Mouse (Mus musculus) monocyte, adult 5-6 weeks (primary cell): Measurements from ENCODE around the gene Unc45a. TPM values are rescaled to one million over a fixed set of nuclear protein-coding genes. Genes with fewer than 3 reads are reported as not detected.
A peak's percentile ranks its signal among the peaks of the same experiment; 100 is the strongest.

Experiments
- ATAC-seq: fragments of 153-309, 156-312 bp; replicated peaks from 2 replicates; pipeline ENCODE4 v1.8.0; 2017; ENCODE audit warnings: mild to moderate bottlenecking; ENCODE audit not compliant: low TSS enrichment, insufficient number of reproducible peaks, severe bottlenecking, poor library complexity, low FRiP score
- total RNA-seq: library from RNA; stranded (forward); fragments of 200-1000, 200-491, 200-594 nt; gene quantifications from 3 replicates; pipeline ENCODE4 v1.2.3, GENCODE M21; 2017

Gene Unc45a
- 28.3 to 50.6 TPM (median 33.6 TPM) in 3 replicates for total RNA-seq

DNA sequence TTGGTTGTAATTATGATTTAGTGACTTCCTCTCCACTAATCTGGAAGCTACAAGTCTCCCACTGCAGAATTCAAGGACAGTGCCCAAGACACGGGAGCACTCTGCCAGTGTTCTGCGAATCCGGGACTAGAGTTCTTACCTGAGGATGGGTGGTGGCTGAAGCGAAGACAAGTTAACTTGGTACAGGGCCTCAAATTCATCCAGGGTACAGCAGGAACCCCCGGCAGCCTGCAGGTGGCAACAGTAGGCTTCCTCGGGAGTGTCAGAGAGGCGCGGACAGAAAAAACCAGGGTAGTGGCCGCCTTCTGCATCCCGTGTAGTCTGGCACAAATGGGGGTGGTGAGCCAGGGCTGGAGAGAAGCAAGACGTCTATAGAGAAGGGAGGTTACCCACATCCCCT is at the start of gene Unc45a:
Gene Unc45a, minus strand, starts transcription at position 213 of the 400 bp plus-strand sequence.
- peak; percentile 53 for ATAC-seq

DNA sequence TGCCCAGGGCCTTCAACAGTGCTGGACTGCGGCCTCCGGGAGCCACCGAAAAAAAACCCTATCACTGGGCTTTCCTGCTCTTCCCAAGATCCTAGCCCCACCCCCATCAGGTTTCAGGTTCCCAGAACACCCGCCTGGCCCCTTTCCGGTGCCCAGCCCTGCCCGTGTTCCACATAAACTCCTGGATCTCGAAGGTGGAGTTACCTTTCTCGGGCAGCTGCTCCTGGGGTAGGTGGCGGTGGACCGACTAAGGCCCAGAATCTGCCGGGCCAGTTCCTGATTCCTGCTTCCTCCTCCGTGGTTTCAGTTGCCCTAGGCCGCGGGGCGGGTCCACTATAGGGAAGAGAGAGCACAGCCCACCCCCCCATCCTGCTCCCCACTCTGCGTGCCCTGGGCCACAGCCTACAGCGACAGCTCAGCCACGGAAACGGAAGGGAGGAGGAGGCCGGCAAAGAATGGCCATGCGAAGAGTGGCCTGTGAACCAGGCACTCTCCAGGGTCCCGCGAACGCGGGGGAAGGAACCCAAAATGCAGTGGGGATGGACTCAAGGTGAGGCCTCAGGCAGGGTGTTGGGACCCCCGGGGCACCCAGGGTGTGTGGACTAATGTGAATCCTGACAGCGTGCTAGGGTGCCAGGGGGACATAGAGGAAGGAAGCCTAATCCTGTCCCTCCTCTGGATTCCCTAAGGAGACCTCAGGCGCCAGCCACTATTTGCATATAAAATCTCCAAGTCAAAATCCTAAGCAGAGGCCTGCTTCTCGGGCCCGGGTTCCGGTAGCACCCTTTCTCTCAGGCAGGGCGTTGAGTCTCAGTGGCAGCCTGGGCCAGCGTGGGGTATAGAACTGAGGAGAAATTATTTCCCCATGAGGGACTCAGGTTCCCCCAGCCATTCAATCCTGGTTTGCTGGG is 47.1 kb upstream of the Unc45a start, which contains the start of gene Fes:
Gene Fes, minus strand, starts transcription at position 314 of the 911 bp plus-strand sequence.
- ATAC-seq: peak; percentile 60

DNA sequence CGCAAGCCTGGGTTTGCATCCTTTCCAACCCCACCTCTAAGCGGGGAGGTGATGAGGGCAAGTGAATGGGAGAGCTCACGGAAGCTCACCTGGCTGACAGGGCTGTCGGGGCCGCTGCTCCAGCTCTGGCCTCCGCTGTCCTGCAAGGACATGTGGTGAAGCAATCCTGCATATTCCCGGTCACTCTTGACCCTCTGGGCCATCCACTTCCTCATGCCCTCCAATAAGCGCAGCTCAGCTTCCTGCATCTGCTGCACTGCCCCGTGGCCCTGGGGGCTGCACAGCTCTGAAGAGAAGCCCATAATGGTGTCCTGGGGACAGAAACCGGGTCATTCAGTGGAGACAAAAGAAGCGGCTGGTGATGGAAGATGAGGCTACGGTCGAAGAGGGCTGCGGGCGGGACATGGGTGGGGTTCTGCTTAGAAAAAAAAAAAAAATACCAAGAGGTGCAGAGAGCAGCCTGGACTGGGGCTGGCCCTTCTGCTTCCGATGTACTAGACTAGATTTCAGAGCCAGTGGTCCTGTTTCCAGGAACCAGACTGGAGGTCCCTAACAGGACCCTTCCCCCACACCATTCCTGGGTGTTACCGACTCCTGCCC is 46.3 kb upstream of the Unc45a start:
- ATAC-seq: peak; percentile 4; the same call in 1 of the 2 replicates

GRCm38 (mm10) chr7:80386235-80386930 is 45.6 kb upstream of the Unc45a start:
- ATAC-seq: peak; percentile 79

- no peak for ATAC-seq
These were observed 42.1 kb upstream of the Unc45a start for GRCm38 (mm10) chr7:80382919-80383318.

DNA sequence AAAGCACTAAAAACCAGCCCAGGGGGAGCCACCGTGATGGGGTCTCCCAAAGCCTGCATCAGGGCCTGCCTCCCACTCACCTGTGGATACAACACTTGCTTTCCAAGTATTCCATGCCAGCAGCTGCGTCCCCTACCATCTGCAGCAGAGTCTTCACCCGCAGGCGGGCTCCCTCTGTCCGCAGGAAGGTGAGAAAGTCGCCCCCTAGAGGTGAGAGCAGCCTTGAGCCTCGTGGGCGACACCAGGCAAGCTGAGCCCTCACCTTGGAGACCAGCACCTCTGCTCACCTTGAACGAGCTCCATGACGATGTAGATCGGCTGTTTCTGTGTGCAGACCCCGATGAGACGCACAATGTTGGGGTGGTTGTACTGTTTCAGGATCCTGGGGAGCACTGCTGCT is 38.7 kb upstream of the Unc45a start:
- no peak for ATAC-seq

- peak; percentile 34; the same call in 1 of the 2 replicates for ATAC-seq
These were observed 36.7 kb upstream of the Unc45a start for GRCm38 (mm10) chr7:80377471-80377870.

- no peak for ATAC-seq
These were observed 35.4 kb upstream of the Unc45a start for GRCm38 (mm10) chr7:80376192-80376591.

GRCm38 (mm10) chr7:80375376-80376039 is 34.7 kb upstream of the Unc45a start:
- peak; percentile 9; the same call in 1 of the 2 replicates for ATAC-seq

DNA sequence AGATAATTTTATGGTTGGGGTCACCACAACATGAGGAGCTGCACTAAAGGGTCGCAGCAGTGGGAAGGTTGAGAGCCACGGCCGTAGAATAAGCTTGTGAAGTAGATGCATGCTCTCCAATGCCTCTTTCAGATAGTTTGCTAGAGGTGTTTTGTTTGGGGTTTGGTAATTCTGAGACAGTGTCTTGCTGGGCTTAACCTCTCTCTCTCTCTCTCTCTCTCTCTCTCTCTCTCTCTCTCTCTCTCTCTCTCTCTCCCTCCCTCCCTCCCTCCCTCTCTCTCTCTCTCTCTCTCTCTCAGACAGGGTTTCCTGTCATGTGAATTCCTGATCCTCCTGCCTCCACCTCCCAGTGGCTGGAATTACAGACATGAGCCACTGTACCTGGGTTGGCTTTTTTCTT is 33.9 kb upstream of the Unc45a start:
- no peak for ATAC-seq

DNA sequence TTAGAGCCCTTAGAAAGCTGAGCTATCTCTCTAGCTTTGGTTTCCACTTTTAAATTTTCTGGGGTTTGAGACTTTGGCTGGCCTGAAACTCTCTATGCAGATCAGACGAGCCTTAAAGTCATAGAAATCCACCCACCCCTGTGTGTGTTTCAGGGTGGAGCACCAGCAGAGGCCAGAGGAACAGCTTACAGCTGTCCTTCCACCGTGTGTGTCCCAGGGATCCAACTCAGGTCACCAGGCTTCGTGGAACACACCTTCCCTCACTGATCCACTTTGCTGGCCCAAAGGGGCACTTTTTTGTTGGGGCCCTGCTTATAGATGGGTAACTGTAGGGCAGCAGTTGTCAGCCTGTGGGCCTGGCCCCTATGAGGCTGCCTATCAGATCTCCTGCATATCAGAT is 33.5 kb upstream of the Unc45a start:
- ATAC-seq: no peak

DNA sequence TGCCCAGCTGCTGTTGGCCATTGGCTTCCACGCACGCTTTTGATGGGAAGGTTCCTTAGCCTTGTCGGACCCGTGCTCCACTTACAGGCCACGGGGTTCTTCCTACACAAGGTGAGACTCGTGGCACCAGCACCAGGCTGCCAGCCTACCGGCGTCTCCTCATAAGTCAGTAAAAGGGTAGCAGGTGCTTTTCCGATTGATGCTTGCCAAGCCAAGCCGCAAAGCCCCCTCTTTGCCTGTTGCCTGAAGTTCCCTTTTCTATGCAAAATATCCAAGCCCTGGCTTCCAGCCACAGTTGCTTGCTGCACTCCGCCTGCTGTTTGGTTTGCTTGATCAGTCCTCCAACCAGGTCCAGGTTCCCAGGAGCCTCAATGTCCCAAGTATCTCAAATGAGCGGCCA is 33.0 kb upstream of the Unc45a start:
- no peak for ATAC-seq

DNA sequence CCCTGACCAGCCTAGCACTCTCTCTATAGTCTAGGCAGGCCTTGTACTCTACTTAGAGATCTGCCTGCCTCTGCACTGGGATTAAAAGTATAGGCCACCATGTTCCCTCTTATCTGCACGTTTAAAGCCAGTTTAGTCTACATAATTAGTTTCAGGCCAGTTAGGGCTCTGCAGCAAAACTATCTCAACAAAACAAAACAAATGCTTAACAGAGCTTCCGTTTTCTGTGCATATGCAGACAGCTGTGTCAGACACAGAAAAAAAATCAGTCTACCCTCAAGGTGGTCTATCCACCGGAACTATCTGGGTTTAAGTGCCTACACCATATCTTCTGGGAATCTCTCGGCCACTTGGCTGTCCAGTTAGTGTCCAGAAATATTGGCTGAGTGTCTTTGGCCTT is 32.5 kb upstream of the Unc45a start:
- no peak for ATAC-seq

GRCm38 (mm10) chr7:80372667-80373066 is 31.9 kb upstream of the Unc45a start:
- no peak for ATAC-seq

- no peak for ATAC-seq
These were observed 31.4 kb upstream of the Unc45a start for GRCm38 (mm10) chr7:80372166-80372565.

DNA sequence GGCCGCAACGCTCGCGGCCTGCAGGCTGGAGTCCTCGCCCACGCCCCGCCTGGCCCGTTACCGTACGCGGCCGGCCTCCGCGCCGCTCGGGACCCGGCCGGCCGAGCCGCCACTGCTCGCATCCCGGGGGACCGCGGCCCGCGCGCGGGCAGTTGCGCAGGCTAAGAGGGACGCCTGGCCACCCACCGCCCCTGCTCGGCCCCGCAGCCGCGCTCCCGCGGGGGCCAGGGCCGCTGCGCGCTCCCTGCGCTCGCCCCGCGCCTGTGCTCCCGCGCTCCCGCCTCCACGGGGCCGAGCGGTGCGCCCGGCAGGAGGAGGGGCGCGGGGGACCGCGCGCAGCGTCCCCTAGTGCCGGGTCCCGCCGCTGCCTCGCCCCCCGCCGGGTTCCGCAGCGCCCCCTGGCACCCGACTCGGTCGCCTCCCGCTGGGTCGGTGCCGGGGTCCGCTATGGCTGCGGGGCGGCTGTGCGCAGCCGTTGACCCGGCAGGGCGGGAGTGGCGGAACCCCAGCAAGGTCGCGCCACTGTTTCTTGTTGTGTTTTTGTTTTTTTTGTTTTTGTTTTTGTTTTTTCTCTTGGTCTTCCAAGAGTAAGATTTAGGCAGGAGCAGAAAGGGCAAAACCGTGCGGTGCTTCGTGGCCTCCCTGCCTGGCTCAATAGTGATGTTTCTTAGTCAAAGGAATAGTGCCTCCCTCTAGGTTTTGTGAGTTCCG is 30.4 kb upstream of the Unc45a start, which contains the start of gene Man2a2:
Gene Man2a2, minus strand, starts transcription at position 335 of the 711 bp plus-strand sequence.
- ATAC-seq: no peak

DNA sequence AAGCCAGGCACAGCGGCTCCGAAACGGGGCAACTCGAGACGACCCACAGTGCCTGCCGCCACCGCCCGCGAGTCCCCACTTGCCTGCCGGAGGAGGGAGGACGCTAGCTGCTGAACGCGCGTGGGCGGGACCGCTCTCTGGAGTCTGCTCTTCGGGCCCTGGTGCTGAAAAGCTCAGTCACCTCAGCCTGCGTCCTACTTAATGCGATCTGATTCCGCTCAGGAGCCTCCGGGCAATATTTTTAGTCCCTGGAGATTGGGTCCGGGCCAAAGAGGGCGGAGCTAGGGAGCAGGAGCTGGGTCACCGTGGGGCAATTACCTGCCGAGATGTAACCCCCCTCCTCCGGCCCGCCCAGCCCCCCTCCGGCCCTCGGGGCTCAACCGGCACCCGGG is 29.8 kb upstream of the Unc45a start:
- ATAC-seq: peak; percentile 19; the same call in 1 of the 2 replicates

DNA sequence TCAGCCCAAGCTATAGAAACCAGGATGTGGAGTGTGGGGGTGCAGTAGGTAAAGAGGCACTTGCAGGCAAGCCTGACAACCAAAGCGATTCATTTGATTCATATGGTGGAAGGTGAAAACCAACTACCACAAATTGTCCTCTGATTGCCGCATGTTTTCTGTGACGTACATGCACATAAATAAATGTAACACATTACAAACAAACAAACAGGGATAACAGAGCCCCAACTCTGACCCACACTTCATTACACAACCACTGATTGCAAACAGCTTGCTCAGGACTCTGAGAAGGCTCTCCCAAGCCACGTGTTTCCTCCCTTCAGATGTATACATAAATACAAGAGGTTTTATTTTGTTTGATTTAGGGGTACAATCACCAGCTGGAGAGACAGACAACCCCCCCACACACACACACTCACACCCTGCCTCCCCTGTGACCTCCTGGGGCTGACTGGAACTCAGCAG is 29.2 kb upstream of the Unc45a start:
- ATAC-seq: peak; percentile 26; the same call in 1 of the 2 replicates
